Mouse (Mus musculus) embryonic facial prominence, embryonic 12.5 days (tissue): ENCODE data around the gene Trim71. TPM values are rescaled to one million over a fixed set of nuclear protein-coding genes. Genes with fewer than 3 reads are reported as not detected.

Experiments used
- ATAC-seq: fragments of 200-750 bp; cut with Nextera tagmentation; 2 replicates; pipeline ENCODE4 v1.8.0; 2017; ENCODE audit not compliant: insufficient number of reproducible peaks, insufficient read depth, low FRiP score, low TSS enrichment
- H3K27ac ChIP-seq: fragments of 300-500 bp; sonication (generic); 2 replicates; pipeline ENCODE4 v1.5.1; 2016; ENCODE audit warnings: mild to moderate bottlenecking
- H3K27me3 ChIP-seq: fragments of 300-500 bp; sonication (generic); 2 replicates; pipeline ENCODE4 v1.6.1; 2016; ENCODE audit warnings: mild to moderate bottlenecking, moderate library complexity
- H3K36me3 ChIP-seq: fragments of 300-500 bp; sonication (generic); 2 replicates; pipeline ENCODE4 v1.6.1; 2016; ENCODE audit warnings: mild to moderate bottlenecking
- H3K4me1 ChIP-seq: fragments of 300-500 bp; sonication (generic); 2 replicates; pipeline ENCODE4 v1.6.1; 2016
- H3K4me2 ChIP-seq: fragments of 300-500 bp; sonication (generic); replicated peaks from 2 replicates; pipeline ENCODE4 v1.6.1; 2016; ENCODE audit warnings: mild to moderate bottlenecking, moderate library complexity
- H3K4me3 ChIP-seq: fragments of 300-500 bp; sonication (generic); 2 replicates; pipeline ENCODE4 v1.5.1; 2016; ENCODE audit warnings: mild to moderate bottlenecking
- H3K9ac ChIP-seq: fragments of 300-500 bp; sonication (generic); 2 replicates; pipeline ENCODE4 v1.6.1; 2016; ENCODE audit warnings: mild to moderate bottlenecking, moderate library complexity
- H3K9me3 ChIP-seq: fragments of 300-500 bp; sonication (generic); 2 replicates; pipeline ENCODE4 v1.6.1; 2016; ENCODE audit warnings: mild to moderate bottlenecking, moderate library complexity
- WGBS: fragments of 180-500 bp; shearing (Covaris S2); methylation state at CpG from one replicate; pipeline ENCODE4 v1.1.7; 2016; 5-methylcytosine and 5-hydroxymethylcytosine counted together
- polyA plus RNA-seq: library from polyadenylated mRNA; unstranded; fragments of >200 nt; fragmentation: Nextera tagmentation; extraction: Ambion mirVana; gene quantifications from 2 replicates; pipeline ENCODE4 v1.2.1, GENCODE M21; 2016

Trim71 gene
- polyA plus RNA-seq, 1 experiment from 2014 or later, result 0.95 TPM

- H3K4me1 ChIP-seq, result peaks cover 7% of the 10 kb centered on the region
- no peak overlapping the region for H3K4me3 ChIP-seq
- ATAC-seq, result 0 out of 2 replicates have a peak, but pooled peaks have one; percentile 31
- no peak overlapping the region for H3K27ac ChIP-seq
- H3K4me2 ChIP-seq, result no peak overlapping the region
- H3K27me3 ChIP-seq, result no peaks in the 10 kb centered on the region
- no peak overlapping the region for H3K9ac ChIP-seq
- H3K36me3 ChIP-seq, result no peaks in the 10 kb centered on the region
- no peaks in the 10 kb centered on the region for H3K9me3 ChIP-seq
- WGBS, result 57% methylated on average over 5 of the region's 5 CpGs
Observed at GRCm38 (mm10) chr9:114554355-114554979, 9.7 kb downstream of the Trim71 start.

- H3K27me3 ChIP-seq, result no peaks in the 10 kb centered on the region
- H3K4me3 ChIP-seq, result no peak overlapping the region
- H3K36me3 ChIP-seq, result no peaks in the 10 kb centered on the region
- H3K4me1 ChIP-seq, result peaks cover 6% of the 10 kb centered on the region
- no peaks in the 10 kb centered on the region for H3K9me3 ChIP-seq
- H3K4me2 ChIP-seq, result no peak overlapping the region
- no peak for ATAC-seq
- no peak overlapping the region for H3K9ac ChIP-seq
- no peak overlapping the region for H3K27ac ChIP-seq
Observed at GRCm38 (mm10) chr9:114553828-114554227, 10.3 kb downstream of the Trim71 start.

GRCm38 (mm10) chr9:114550033-114550432 lies 14.1 kb downstream of the Trim71 start:
- H3K36me3 ChIP-seq, result no peaks in the 10 kb centered on the region
- H3K9me3 ChIP-seq, result no peaks in the 10 kb centered on the region
- H3K4me1 ChIP-seq, result peaks cover 29% of the 10 kb centered on the region
- H3K9ac ChIP-seq, result no peak overlapping the region
- H3K27me3 ChIP-seq, result no peaks in the 10 kb centered on the region
- H3K4me2 ChIP-seq, result no peak overlapping the region
- WGBS, result 30% methylated on average over 6 of the region's 6 CpGs
- no peak for ATAC-seq
- H3K4me3 ChIP-seq, result no peak overlapping the region
- H3K27ac ChIP-seq, result no peak overlapping the region

- no peaks in the 10 kb centered on the region for H3K27me3 ChIP-seq
- H3K4me2 ChIP-seq, result no peak overlapping the region
- H3K9ac ChIP-seq, result no peak overlapping the region
- no peak for ATAC-seq
- no peaks in the 10 kb centered on the region for H3K9me3 ChIP-seq
- no peak overlapping the region for H3K27ac ChIP-seq
- 31% methylated on average over 5 of the region's 5 CpGs for WGBS
- peaks cover 32% of the 10 kb centered on the region for H3K4me1 ChIP-seq
- H3K4me3 ChIP-seq, result no peak overlapping the region
- no peaks in the 10 kb centered on the region for H3K36me3 ChIP-seq
Observed at GRCm38 (mm10) chr9:114549117-114549516, 15.1 kb downstream of the Trim71 start.

GRCm38 (mm10) chr9:114548496-114548895 lies 15.7 kb downstream of the Trim71 start:
- Histone ChIP-seq H3K4me1 (peaks cover 36% of the 10 kb centered on the region), H3K9me3 (no peaks in the 10 kb centered on the region), H3K27me3 (no peaks in the 10 kb centered on the region), H3K9ac (no peak overlapping the region), H3K4me3 (no peak overlapping the region), H3K36me3 (no peaks in the 10 kb centered on the region), H3K4me2 (no peak overlapping the region), H3K27ac (no peak overlapping the region)
- ATAC-seq, result no peak
- WGBS, result 23% methylated on average over 4 of the region's 4 CpGs

- no peak overlapping the region for H3K27ac ChIP-seq
- H3K36me3 ChIP-seq, result no peaks in the 10 kb centered on the region
- peaks cover 36% of the 10 kb centered on the region for H3K4me1 ChIP-seq
- WGBS, result 34% methylated on average over 6 of the region's 6 CpGs
- no peaks in the 10 kb centered on the region for H3K27me3 ChIP-seq
- H3K4me3 ChIP-seq, result no peak overlapping the region
- no peaks in the 10 kb centered on the region for H3K9me3 ChIP-seq
- H3K4me2 ChIP-seq, result no peak overlapping the region
- ATAC-seq, result no peak
- H3K9ac ChIP-seq, result no peak overlapping the region
Observed at GRCm38 (mm10) chr9:114547643-114548077, 16.5 kb downstream of the Trim71 start.

GRCm38 (mm10) chr9:114546765-114547164 lies 17.4 kb downstream of the Trim71 start:
- H3K4me1 ChIP-seq, result peaks cover 36% of the 10 kb centered on the region

GRCm38 (mm10) chr9:114544754-114545393 lies 19.3 kb downstream of the Trim71 start:
- H3K27me3 ChIP-seq, result no peaks in the 10 kb centered on the region
- H3K4me3 ChIP-seq, result no peak overlapping the region
- H3K9me3 ChIP-seq, result no peaks in the 10 kb centered on the region
- peak; percentile 53; the same call in 1 of the 2 replicates for ATAC-seq
- H3K27ac ChIP-seq, result peak overlapping the region; percentile 36; the same call in 1 of the 2 replicates
- no peaks in the 10 kb centered on the region for H3K36me3 ChIP-seq
- H3K4me2 ChIP-seq, result no peak overlapping the region
- H3K9ac ChIP-seq, result no peak overlapping the region
- 32% methylated on average over 9 of the region's 9 CpGs for WGBS
- H3K4me1 ChIP-seq, result peaks cover 36% of the 10 kb centered on the region

More at GRCm38 (mm10) chr9:114546765-114547164, 17.4 kb downstream of the Trim71 start:
- H3K27ac ChIP-seq, result no peak overlapping the region
- no peak overlapping the region for H3K4me2 ChIP-seq
- no peak overlapping the region for H3K4me3 ChIP-seq
- no peaks in the 10 kb centered on the region for H3K27me3 ChIP-seq
- 55% methylated on average over 12 of the region's 12 CpGs for WGBS
- H3K9me3 ChIP-seq, result no peaks in the 10 kb centered on the region
- ATAC-seq, result no peak
- no peaks in the 10 kb centered on the region for H3K36me3 ChIP-seq
- no peak overlapping the region for H3K9ac ChIP-seq

GRCm38 (mm10) chr9:114543882-114544753 lies 20.1 kb downstream of the Trim71 start:
- Histone ChIP-seq H3K27ac (no peak overlapping the region), H3K27me3 (no peaks in the 10 kb centered on the region), H3K9ac (no peak overlapping the region), H3K4me3 (no peak overlapping the region), H3K9me3 (no peaks in the 10 kb centered on the region), H3K4me1 (peaks cover 36% of the 10 kb centered on the region), H3K36me3 (no peaks in the 10 kb centered on the region), H3K4me2 (no peak overlapping the region)
- no peak for ATAC-seq
- WGBS, result 68% methylated on average over 16 of the region's 17 CpGs

- Histone ChIP-seq H3K4me2 (no peak overlapping the region), H3K9me3 (no peaks in the 10 kb centered on the region), H3K27ac (no peak overlapping the region), H3K36me3 (no peaks in the 10 kb centered on the region), H3K9ac (no peak overlapping the region), H3K27me3 (no peaks in the 10 kb centered on the region), H3K4me3 (no peak overlapping the region), H3K4me1 (peaks cover 31% of the 10 kb centered on the region)
- 23% methylated on average over 1 of the region's 1 CpGs for WGBS
- no peak for ATAC-seq
Observed at GRCm38 (mm10) chr9:114541279-114541741, 22.9 kb downstream of the Trim71 start.

- no peak overlapping the region for H3K4me2 ChIP-seq
- no peak overlapping the region for H3K4me3 ChIP-seq
- no peak for ATAC-seq
- no peaks in the 10 kb centered on the region for H3K9me3 ChIP-seq
- H3K36me3 ChIP-seq, result no peaks in the 10 kb centered on the region
- WGBS, result 56% methylated on average over 7 of the region's 7 CpGs
- peaks cover 13% of the 10 kb centered on the region for H3K4me1 ChIP-seq
- no peaks in the 10 kb centered on the region for H3K27me3 ChIP-seq
- H3K9ac ChIP-seq, result no peak overlapping the region
- H3K27ac ChIP-seq, result no peak overlapping the region
Observed at GRCm38 (mm10) chr9:114538996-114539563, 25.1 kb downstream of the Trim71 start.
